Mouse (Mus musculus) common myeloid progenitor, adult 5-6 weeks (primary cell): ENCODE data around the gene Klf1. TPM values are rescaled to one million over a fixed set of nuclear protein-coding genes. Genes with fewer than 3 reads are reported as not detected.

Source experiments
- ATAC-seq: replicated peaks from 2 replicates; pipeline ENCODE4 v1.8.0; 2016; ENCODE audit warnings: low read depth, mild to moderate bottlenecking, moderate TSS enrichment, inconsistent platforms; ENCODE audit not compliant: poor library complexity, severe bottlenecking
- total RNA-seq: library from RNA; stranded (forward); fragments of 200-1000, 187-1606 nt; gene quantifications from 2 replicates; pipeline ENCODE4 v1.2.3, GENCODE M21; 2017

Gene Klf1
- total RNA-seq, 1 experiment from 2014 or later = 71.2 TPM

GRCm38 (mm10) chr8:84930582-84930981 is 28.9 kb downstream of the Klf1 start:
- ATAC-seq = no peak

GRCm38 (mm10) chr8:84933767-84934559 is 32.2 kb downstream of the Klf1 start:
- ATAC-seq = no peak

GRCm38 (mm10) chr8:84934860-84935259 is 33.1 kb downstream of the Klf1 start:
- ATAC-seq = no peak

GRCm38 (mm10) chr8:84935489-84935888 is 33.8 kb downstream of the Klf1 start:
- ATAC-seq = peak; percentile 35

- ATAC-seq = no peak
Observed at GRCm38 (mm10) chr8:84936041-84936961, 34.6 kb downstream of the Klf1 start.

- peak; percentile 81 for ATAC-seq
Observed at GRCm38 (mm10) chr8:84936962-84937546, 35.3 kb downstream of the Klf1 start, which contains the start of gene Mast1. Gene Mast1, minus strand, starts transcription at chr8:84937359.

- ATAC-seq = no peak
Observed at GRCm38 (mm10) chr8:84937620-84938485, 36.1 kb downstream of the Klf1 start.

- no peak for ATAC-seq
Observed at GRCm38 (mm10) chr8:84943699-84944098, 42.0 kb downstream of the Klf1 start.

- ATAC-seq = peak; percentile 70
Observed at GRCm38 (mm10) chr8:84944478-84945160, 42.9 kb downstream of the Klf1 start.

GRCm38 (mm10) chr8:84945235-84945632 is 43.5 kb downstream of the Klf1 start:
- no peak for ATAC-seq

GRCm38 (mm10) chr8:84945633-84946527 is 44.2 kb downstream of the Klf1 start:
- 0 out of 2 replicates have a peak, but pooled peaks have one; percentile 23 for ATAC-seq

GRCm38 (mm10) chr8:84946528-84947240 is 45.0 kb downstream of the Klf1 start, which contains the start of gene Rtbdn:
Gene Rtbdn, plus strand, starts transcription at chr8:84946991.
- no peak for ATAC-seq

- ATAC-seq = peak; percentile 70
Observed at GRCm38 (mm10) chr8:84947241-84947545, 45.5 kb downstream of the Klf1 start.

GRCm38 (mm10) chr8:84949753-84950152 is 48.0 kb downstream of the Klf1 start:
- ATAC-seq = no peak

- peak; percentile 73 for ATAC-seq
Observed at GRCm38 (mm10) chr8:84952612-84953255, 51.0 kb downstream of the Klf1 start.
